Mouse (Mus musculus) hindbrain, embryonic 16.5 days (tissue): ENCODE measurements at regions not wholly inside any gene's neighbourhood (a gene's known extent, or its start where the extent isn't known, plus 50 kb on each side); places are given as distances from the start of the nearest gene placed in this dataset.

Source experiments
- ATAC-seq: fragments of 200-750 bp; cut with Nextera tagmentation; 2 replicates; pipeline ENCODE4 v1.8.0; 2017; ENCODE audit warnings: moderate TSS enrichment, moderate library complexity
- H3K27ac ChIP-seq: fragments of 300-500 bp; sonication (generic); 2 replicates; pipeline ENCODE4 v1.5.1; 2014; ENCODE audit warnings: low read depth, mild to moderate bottlenecking, control low read depth, low read length, moderate library complexity
- H3K27me3 ChIP-seq: fragments of 300-500 bp; sonication (generic); replicated peaks from 2 replicates; pipeline ENCODE4 v1.6.1; 2014; ENCODE audit warnings: low read length; ENCODE audit not compliant: control insufficient read depth, insufficient read depth
- H3K36me3 ChIP-seq: fragments of 300-500 bp; sonication (generic); 2 replicates; pipeline ENCODE4 v1.6.1; 2014; ENCODE audit warnings: mild to moderate bottlenecking, low read length, moderate library complexity, mixed read lengths; ENCODE audit not compliant: control insufficient read depth, insufficient read depth
- H3K4me1 ChIP-seq: fragments of 300-500 bp; sonication (generic); 2 replicates; pipeline ENCODE4 v1.6.1; 2014; ENCODE audit warnings: low read depth, low read length; ENCODE audit not compliant: control insufficient read depth, insufficient read depth
- H3K4me2 ChIP-seq: fragments of 300-500 bp; sonication (generic); 2 replicates; pipeline ENCODE4 v1.6.1; 2014; ENCODE audit warnings: mild to moderate bottlenecking, low read length, control low read depth, moderate library complexity
- H3K4me3 ChIP-seq: fragments of 300-500 bp; sonication (generic); 2 replicates; pipeline ENCODE4 v1.5.1; 2014; ENCODE audit warnings: mild to moderate bottlenecking, low read length, control low read depth, moderate library complexity
- H3K9ac ChIP-seq: fragments of 300-500 bp; sonication (generic); 2 replicates; pipeline ENCODE4 v1.6.1; 2014; ENCODE audit warnings: low read depth, mild to moderate bottlenecking, control low read depth, low read length, moderate library complexity
- H3K9me3 ChIP-seq: fragments of 300-500 bp; sonication (generic); 2 replicates; pipeline ENCODE4 v1.6.1; 2014; ENCODE audit warnings: mild to moderate bottlenecking, low read length, moderate library complexity; ENCODE audit not compliant: control insufficient read depth
- WGBS: fragments of 180-500 bp; shearing (Covaris S2); extraction: QIAGEN DNeasy Blood & Tissue Kit; methylation state at CpG from one replicate; pipeline ENCODE4 v1.1.7; 2014; 5-methylcytosine and 5-hydroxymethylcytosine counted together

DNA sequence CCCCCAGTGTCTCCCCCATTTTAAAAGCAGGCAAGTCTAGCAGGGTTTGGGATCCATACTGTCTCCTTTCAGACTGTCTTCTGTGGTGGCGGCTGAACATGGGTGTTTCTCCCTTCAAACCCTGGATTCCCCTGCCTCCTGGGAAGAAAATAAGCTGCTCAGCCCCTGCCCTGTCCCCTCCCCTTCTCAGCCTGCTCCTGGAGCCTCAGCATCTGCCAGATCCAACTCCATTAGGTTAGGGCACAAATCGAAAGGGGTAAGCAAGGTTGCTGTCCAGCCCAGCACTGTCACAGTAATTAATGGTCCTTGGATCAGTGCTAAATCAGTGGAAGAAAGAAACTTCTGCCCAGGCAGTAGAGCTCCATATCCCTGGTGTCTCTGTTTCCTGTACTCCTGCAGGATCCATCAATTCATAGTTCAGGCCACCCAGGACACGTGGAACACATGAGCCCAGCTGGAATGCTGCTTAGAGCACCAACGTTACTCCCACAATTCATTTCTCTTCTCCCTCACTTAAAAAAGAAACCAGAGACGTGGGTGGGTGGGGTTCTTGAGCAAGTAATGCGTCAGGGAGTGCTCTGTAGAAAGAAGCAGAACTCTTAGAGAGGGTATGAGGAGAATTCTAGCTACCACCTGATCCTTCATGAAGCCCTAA is 93.0 kb upstream of the Adpgk start:
- Histone ChIP-seq H3K4me2 (no peak overlapping the region), H3K9me3 (no peaks in the 10 kb centered on the region), H3K27me3 (no peaks in the 10 kb centered on the region), H3K4me1 (peaks cover 5% of the 10 kb centered on the region), H3K4me3 (no peak overlapping the region), H3K27ac (no peak overlapping the region), H3K9ac (no peak overlapping the region), H3K36me3 (no peaks in the 10 kb centered on the region)
- no peak for ATAC-seq
- 50% methylated on average over 6 of the region's 6 CpGs for WGBS

DNA sequence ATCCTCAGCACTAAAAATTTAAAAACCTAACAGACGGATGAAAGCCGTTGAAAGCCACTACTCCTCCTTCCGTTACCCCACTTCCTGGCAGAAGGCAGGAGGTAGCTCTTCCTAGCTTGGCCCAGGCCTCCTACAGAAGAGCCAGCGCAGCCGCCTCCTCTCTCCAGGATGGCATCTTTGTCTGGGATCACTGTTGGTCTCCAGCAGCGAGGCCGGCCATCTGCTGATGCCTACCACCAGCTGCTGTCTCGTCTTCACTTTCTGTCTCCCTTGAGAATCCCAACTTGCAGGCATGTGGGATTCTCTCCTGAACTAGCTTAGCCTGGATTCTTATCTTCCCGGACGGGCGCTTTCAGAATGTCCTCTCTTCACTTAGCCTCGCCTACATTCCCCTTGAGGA is 93.9 kb upstream of the Adpgk start:
- no peaks in the 10 kb centered on the region for H3K36me3 ChIP-seq
- no peak overlapping the region for H3K27ac ChIP-seq
- no peak for ATAC-seq
- peaks cover 2% of the 10 kb centered on the region; the same call in 1 of the 2 replicates for H3K4me1 ChIP-seq
- no peak overlapping the region for H3K4me2 ChIP-seq
- H3K9ac ChIP-seq, result no peak overlapping the region
- no peak overlapping the region for H3K4me3 ChIP-seq
- H3K27me3 ChIP-seq, result no peaks in the 10 kb centered on the region
- H3K9me3 ChIP-seq, result no peaks in the 10 kb centered on the region
- 74% methylated on average over 12 of the region's 12 CpGs for WGBS

DNA sequence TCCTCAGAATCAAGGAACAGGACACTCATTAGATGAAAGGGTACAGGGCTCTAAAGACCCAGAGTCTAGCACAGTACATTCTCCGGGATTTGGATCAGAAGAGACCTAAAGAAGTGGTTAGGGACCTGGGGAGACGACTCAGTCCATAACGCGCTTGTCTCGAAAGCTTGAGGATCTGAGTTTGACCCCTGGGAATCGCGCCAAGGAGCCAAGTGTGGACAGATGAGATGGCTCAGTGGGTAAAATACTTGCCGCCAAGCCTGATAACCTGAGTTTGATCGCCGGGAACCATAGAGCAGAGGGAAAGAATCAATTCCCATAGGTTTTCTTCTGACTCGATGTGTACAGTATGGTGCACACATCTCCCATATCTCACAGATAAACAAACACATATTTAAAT is 97.4 kb upstream of the Adpgk start:
- no peak overlapping the region for H3K9ac ChIP-seq

DNA sequence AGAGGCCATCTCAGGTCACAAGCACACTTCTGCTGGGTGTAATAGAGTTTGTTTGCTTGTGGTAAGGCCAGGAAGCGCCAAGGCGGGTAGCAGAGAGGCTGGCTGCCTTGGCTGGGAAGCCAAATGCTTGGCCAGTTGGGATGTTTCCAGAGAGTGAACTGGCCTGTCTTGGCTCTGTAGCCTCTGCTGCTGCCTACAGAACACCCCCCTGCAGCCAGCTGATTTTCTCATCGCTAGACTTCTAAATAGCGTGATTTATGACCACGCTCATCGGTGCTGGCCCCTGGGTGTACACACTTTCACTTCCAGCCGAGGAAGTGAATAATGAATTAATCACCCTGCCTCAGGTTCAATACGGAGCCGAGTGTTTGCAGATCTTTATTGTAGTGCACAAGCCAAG is 102.2 kb upstream of the Adpgk start:
- peak; percentile 94 for ATAC-seq

More for the DNA sequence above, 97.4 kb upstream of the Adpgk start:
- H3K36me3 ChIP-seq, result no peaks in the 10 kb centered on the region
- no peak overlapping the region for H3K4me3 ChIP-seq
- ATAC-seq, result no peak
- peaks cover 10% of the 10 kb centered on the region for H3K4me1 ChIP-seq
- no peaks in the 10 kb centered on the region for H3K27me3 ChIP-seq
- H3K27ac ChIP-seq, result no peak overlapping the region
- WGBS, result 85% methylated on average over 11 of the region's 11 CpGs
- H3K9me3 ChIP-seq, result no peaks in the 10 kb centered on the region
- no peak overlapping the region for H3K4me2 ChIP-seq

DNA sequence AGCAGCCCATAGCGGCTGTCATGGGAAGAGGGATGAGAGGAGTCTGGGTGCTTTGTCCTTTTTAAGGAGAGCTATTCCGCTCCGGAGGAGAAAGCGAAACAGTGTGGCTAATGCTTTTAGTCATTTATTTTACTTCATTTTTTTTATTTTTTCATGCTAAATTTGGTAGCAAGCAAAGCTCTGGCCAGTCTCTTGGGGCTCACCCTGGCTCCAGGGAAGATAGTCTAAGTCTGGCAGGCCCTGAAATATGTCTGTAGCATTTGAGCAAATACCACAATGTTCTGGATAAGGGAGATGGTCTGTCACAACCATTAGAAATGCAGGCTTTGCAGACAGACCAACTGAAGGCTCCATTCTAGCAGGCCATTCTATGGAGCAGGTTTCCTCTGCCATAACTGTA is 102.9 kb upstream of the Adpgk start:
- Histone ChIP-seq H3K36me3 (no peaks in the 10 kb centered on the region), H3K4me2 (no peak overlapping the region), H3K27ac (no peak overlapping the region), H3K9ac (no peak overlapping the region), H3K27me3 (no peaks in the 10 kb centered on the region), H3K4me1 (peaks cover 14% of the 10 kb centered on the region), H3K9me3 (no peaks in the 10 kb centered on the region), H3K4me3 (no peak overlapping the region)
- WGBS, result 45% methylated on average over 4 of the region's 4 CpGs
- ATAC-seq, result no peak

More for the DNA sequence above, 102.2 kb upstream of the Adpgk start:
- Histone ChIP-seq H3K4me2 (peak overlapping the region; percentile 8; the same call in 1 of the 2 replicates), H3K27ac (0 out of 2 replicates have a peak overlapping the region, but pooled peaks have one; percentile 26), H3K9me3 (no peaks in the 10 kb centered on the region), H3K9ac (no peak overlapping the region), H3K4me3 (no peak overlapping the region), H3K27me3 (no peaks in the 10 kb centered on the region), H3K4me1 (peaks cover 14% of the 10 kb centered on the region), H3K36me3 (no peaks in the 10 kb centered on the region)
- 37% methylated on average over 9 of the region's 9 CpGs for WGBS

DNA sequence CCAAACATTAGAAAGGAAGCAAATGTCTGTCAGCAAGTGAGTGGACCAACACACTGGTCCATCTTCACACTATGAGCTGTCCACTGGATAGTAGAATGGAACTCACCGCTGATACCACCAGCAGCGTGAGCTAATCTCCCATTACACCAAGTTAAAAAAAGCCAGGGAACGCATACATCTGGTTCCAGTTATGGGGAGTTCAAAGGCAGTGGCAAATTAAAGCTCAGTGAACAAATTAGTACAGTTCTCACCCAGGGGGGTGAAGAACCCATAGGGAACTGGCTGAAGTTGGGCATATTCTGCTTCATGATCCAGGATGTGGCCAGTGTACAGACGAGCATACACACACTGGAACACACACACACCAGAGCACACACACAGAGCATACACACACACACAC is 105.0 kb upstream of the Adpgk start:
- Histone ChIP-seq H3K36me3 (no peaks in the 10 kb centered on the region), H3K9ac (no peak overlapping the region), H3K27me3 (no peaks in the 10 kb centered on the region), H3K4me2 (no peak overlapping the region), H3K9me3 (no peaks in the 10 kb centered on the region), H3K4me3 (no peak overlapping the region), H3K4me1 (peaks cover 14% of the 10 kb centered on the region), H3K27ac (no peak overlapping the region)
- 68% methylated on average over 4 of the region's 4 CpGs for WGBS
- no peak for ATAC-seq

DNA sequence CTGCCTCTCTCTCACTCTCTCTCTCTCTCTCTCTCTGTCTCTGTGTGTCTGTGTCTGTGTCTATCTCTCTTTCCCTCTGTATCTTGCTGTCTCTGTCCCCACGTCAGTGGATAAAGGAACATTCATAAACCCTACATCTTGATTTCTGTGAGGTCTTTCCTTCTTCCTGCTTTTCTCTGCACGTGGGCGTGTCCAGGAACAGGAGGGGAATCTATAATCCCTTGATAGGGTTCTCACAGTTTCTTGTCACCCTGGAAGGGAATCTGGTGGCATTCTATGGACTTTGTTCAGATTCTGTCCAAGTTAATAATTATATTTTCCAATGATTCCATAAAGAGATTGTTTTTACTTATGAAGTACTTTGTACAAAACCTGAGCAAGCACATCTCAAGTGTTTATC is 107.3 kb upstream of the Adpgk start:
- Histone ChIP-seq H3K9me3 (no peaks in the 10 kb centered on the region), H3K4me1 (peaks cover 7% of the 10 kb centered on the region), H3K27ac (no peak overlapping the region), H3K9ac (no peak overlapping the region), H3K36me3 (no peaks in the 10 kb centered on the region), H3K27me3 (no peaks in the 10 kb centered on the region), H3K4me3 (no peak overlapping the region), H3K4me2 (no peak overlapping the region)
- 65% methylated on average over 3 of the region's 3 CpGs for WGBS
- no peak for ATAC-seq

DNA sequence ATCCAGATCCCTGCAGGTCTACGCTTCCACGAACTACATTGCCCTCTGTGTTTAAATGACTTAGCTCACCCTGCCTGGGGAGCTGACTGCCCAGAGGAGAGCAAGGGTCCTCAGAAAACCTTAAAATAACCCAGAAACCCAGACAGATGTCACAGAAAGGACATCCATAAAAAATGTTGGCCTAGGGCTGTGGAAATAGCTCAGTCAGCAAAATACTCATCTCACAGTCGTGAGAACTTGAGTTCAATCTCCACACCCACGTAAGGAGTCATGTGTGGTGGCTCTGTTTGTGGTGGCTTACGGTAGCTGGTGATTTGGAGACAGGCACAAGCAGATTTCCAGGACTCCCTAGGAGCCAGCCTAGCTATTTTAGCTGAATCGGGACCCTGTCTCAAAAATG is 108.5 kb upstream of the Adpgk start:
- H3K9me3 ChIP-seq, result no peaks in the 10 kb centered on the region
- H3K27ac ChIP-seq, result no peak overlapping the region
- ATAC-seq, result no peak
- H3K4me3 ChIP-seq, result no peak overlapping the region
- H3K36me3 ChIP-seq, result no peaks in the 10 kb centered on the region
- no peak overlapping the region for H3K9ac ChIP-seq
- H3K4me2 ChIP-seq, result no peak overlapping the region
- 79% methylated on average over 6 of the region's 6 CpGs for WGBS
- H3K27me3 ChIP-seq, result no peaks in the 10 kb centered on the region
- no peaks in the 10 kb centered on the region for H3K4me1 ChIP-seq

DNA sequence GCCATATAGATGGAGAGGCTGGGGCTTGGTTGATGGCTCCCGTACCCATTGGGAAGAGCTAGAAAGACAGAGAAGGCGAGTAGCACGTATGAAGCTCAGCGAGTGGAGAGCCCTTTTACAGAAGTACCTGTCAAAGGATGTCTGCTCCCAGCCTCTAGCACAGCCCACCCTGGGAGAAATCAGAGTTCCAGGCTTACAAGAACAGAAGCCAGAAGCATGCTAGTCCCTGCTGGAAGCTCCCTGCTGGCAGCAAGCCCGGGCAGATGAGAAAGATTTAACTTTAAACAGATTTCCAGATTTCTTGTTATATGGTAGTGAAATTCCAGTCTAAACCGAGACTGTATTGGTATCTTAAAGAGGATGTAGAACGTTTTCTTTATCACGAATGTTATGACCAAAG is 108.9 kb upstream of the Adpgk start:
- no peak overlapping the region for H3K4me3 ChIP-seq
- H3K27me3 ChIP-seq, result no peaks in the 10 kb centered on the region
- H3K9ac ChIP-seq, result no peak overlapping the region
- H3K4me2 ChIP-seq, result no peak overlapping the region
- no peak for ATAC-seq
- WGBS, result 76% methylated on average over 8 of the region's 8 CpGs
- no peaks in the 10 kb centered on the region for H3K36me3 ChIP-seq
- no peaks in the 10 kb centered on the region for H3K9me3 ChIP-seq
- H3K27ac ChIP-seq, result no peak overlapping the region
- H3K4me1 ChIP-seq, result no peaks in the 10 kb centered on the region
